Mouse (Mus musculus): ENCODE results near the gene Clcn1.

Clcn1 gene

GRCm38 (mm10) chr6:42286448-42286847, at the start of gene Clcn1:
TSS of gene Clcn1 (plus strand) at chr6:42286685.
- no peak for DNase-seq (ENCODE audit: low spot score)

- DNase-seq (ENCODE audit: low spot score) = no peak
Observed at GRCm38 (mm10) chr6:42237276-42237805, 49.1 kb upstream of the Clcn1 start.

GRCm38 (mm10) chr6:42241311-42242045, 45.0 kb upstream of the Clcn1 start:
- DNase-seq (ENCODE audit: low spot score) = no peak

GRCm38 (mm10) chr6:42245711-42246353, 40.7 kb upstream of the Clcn1 start, which contains the start of gene Gstk1:
TSS of gene Gstk1 (plus strand) at chr6:42245935.
- DNase-seq (ENCODE audit: low spot score) = peak; percentile 85

- no peak for DNase-seq (ENCODE audit: low spot score)
Observed at GRCm38 (mm10) chr6:42247173-42247572, 39.3 kb upstream of the Clcn1 start.

GRCm38 (mm10) chr6:42247981-42248380, 38.5 kb upstream of the Clcn1 start:
- DNase-seq (ENCODE audit: low spot score) = no peak

- no peak for DNase-seq (ENCODE audit: low spot score)
Observed at GRCm38 (mm10) chr6:42251791-42252190, 34.7 kb upstream of the Clcn1 start.

GRCm38 (mm10) chr6:42253103-42253502, 33.4 kb upstream of the Clcn1 start:
- DNase-seq (ENCODE audit: low spot score) = no peak

- DNase-seq (ENCODE audit: low spot score) = peak; percentile 68
Observed at GRCm38 (mm10) chr6:42257303-42257863, 29.1 kb upstream of the Clcn1 start.

- no peak for DNase-seq (ENCODE audit: low spot score)
Observed at GRCm38 (mm10) chr6:42260430-42260829, 26.1 kb upstream of the Clcn1 start.

GRCm38 (mm10) chr6:42261524-42262170, 24.8 kb upstream of the Clcn1 start, which contains the start of gene Tmem139:
TSS of gene Tmem139 (plus strand) at chr6:42261970.
- DNase-seq (ENCODE audit: low spot score) = no peak

GRCm38 (mm10) chr6:42264626-42265312, 21.7 kb upstream of the Clcn1 start, which contains the start of gene Casp2:
TSS of gene Casp2 (plus strand) at chr6:42264985.
- DNase-seq (ENCODE audit: low spot score) = peak; percentile 96

GRCm38 (mm10) chr6:42265391-42266330, 20.8 kb upstream of the Clcn1 start:
- peak; percentile 46 for DNase-seq (ENCODE audit: low spot score)

- DNase-seq (ENCODE audit: low spot score) = no peak
Observed at GRCm38 (mm10) chr6:42270817-42271216, 15.7 kb upstream of the Clcn1 start.

GRCm38 (mm10) chr6:42276151-42276550, 10.3 kb upstream of the Clcn1 start:
- DNase-seq (ENCODE audit: low spot score) = no peak

GRCm38 (mm10) chr6:42282865-42283528, 3.5 kb upstream of the Clcn1 start:
- DNase-seq (ENCODE audit: low spot score) = no peak

GRCm38 (mm10) chr6:42287562-42287961, 1.1 kb downstream of the Clcn1 start:
- DNase-seq (ENCODE audit: low spot score) = no peak

- no peak for DNase-seq (ENCODE audit: low spot score)
Observed at GRCm38 (mm10) chr6:42293327-42293726, 6.8 kb downstream of the Clcn1 start.

- no peak for DNase-seq (ENCODE audit: low spot score)
Observed at GRCm38 (mm10) chr6:42295549-42296094, 9.1 kb downstream of the Clcn1 start.

GRCm38 (mm10) chr6:42299362-42299761, 12.9 kb downstream of the Clcn1 start:
- no peak for DNase-seq (ENCODE audit: low spot score)
